9 mouse cellular contexts compared by ENCODE assay signal in the genomic region with DNA sequence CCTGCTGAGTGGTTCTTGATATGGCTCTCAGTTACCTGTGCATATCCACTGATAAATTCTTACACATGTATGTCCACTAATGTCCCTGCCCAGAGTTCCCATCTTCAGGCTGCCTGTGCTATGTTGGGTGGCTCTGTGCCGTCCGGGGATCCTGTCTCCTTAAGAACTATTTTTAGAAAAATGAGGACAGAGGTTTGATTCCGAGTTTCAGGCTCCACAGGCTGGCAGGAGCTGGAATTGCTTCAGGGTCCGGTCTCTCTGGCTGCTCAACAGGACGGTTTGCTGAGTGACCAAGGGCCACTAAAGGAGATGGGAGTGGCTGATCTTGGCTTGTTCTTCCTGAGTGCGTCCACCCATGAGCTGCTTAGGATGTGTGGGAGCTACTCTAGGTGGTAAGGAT. TPM values are rescaled to one million over a fixed set of nuclear protein-coding genes. Genes with fewer than 3 reads are reported as not detected.
DNase-seq lines count a peak whose midpoint lies in the region; ATAC-seq and TF ChIP-seq lines count a peak whose summit lies in the region.
"Had no signal": no experiment of that assay in that cellular context is flagged by ENCODE, and none has a peak within 500 bp of the region (broad histone marks: within the 10 kb centered on the region; RNA-seq: fewer than 3 reads in every experiment).

No protein-coding gene starts in this region.

- no peaks in the 10 kb centered on the region for H3K36me3 ChIP-seq in hindbrain, postnatal 0 days (ENCODE audit: insufficient read depth, low read length)
- H3K36me3 ChIP-seq in hindbrain, embryonic 12.5 days: no peaks in the 10 kb centered on the region
- no peaks in the 10 kb centered on the region for H3K36me3 ChIP-seq in lung, embryonic 14.5 days (ENCODE audit: insufficient read depth)
- no peaks in the 10 kb centered on the region for H3K36me3 ChIP-seq in neural tube, embryonic 15.5 days
- H3K36me3 ChIP-seq: embryonic facial prominence, embryonic 10.5 days had no signal

- no peaks in the 10 kb centered on the region for H3K27me3 ChIP-seq in hindbrain, postnatal 0 days (ENCODE audit: insufficient read depth, low read length)
- H3K27me3 ChIP-seq in hindbrain, embryonic 12.5 days: no peaks in the 10 kb centered on the region
- H3K27me3 ChIP-seq in lung, embryonic 14.5 days (ENCODE audit: insufficient read depth, low read length): no peaks in the 10 kb centered on the region
- no peaks in the 10 kb centered on the region for H3K27me3 ChIP-seq in neural tube, embryonic 15.5 days (replicated peaks)

- H3K4me1 ChIP-seq in hindbrain, postnatal 0 days (ENCODE audit: insufficient read depth, low read length): 0 out of 2 replicates have a peak, but pooled peaks cover 4% of the 10 kb centered on the region
- peaks cover 6% of the 10 kb centered on the region for H3K4me1 ChIP-seq in hindbrain, embryonic 12.5 days
- no peaks in the 10 kb centered on the region for H3K4me1 ChIP-seq in lung, embryonic 14.5 days (ENCODE audit: insufficient read depth)
- H3K4me1 ChIP-seq in neural tube, embryonic 15.5 days: peaks cover 7% of the 10 kb centered on the region

- WGBS in hindbrain, postnatal 0 days: 53% methylated on average over 6 of the region's 6 CpGs
- WGBS in hindbrain, embryonic 12.5 days: 58% methylated on average over 6 of the region's 6 CpGs
- 24% methylated on average over 6 of the region's 6 CpGs for WGBS in lung, embryonic 14.5 days
- WGBS in neural tube, embryonic 15.5 days: 77% methylated on average over 6 of the region's 6 CpGs

- no peak overlapping the region for H3K27ac ChIP-seq in hindbrain, postnatal 0 days
- no peak overlapping the region for H3K27ac ChIP-seq in hindbrain, embryonic 12.5 days
- no peak overlapping the region for H3K27ac ChIP-seq in lung, embryonic 14.5 days (ENCODE audit: low read depth)
- no peak overlapping the region for H3K27ac ChIP-seq in neural tube, embryonic 15.5 days (replicated peaks)
- H3K27ac ChIP-seq: embryonic facial prominence, embryonic 10.5 days had no signal

- DNase-seq in hindbrain, postnatal 0 days (ENCODE audit: low spot score): peak; percentile 37
- DNase-seq in adrenal gland, adult 8-10 months: peak; percentile 18
- peak; percentile 19 to 35 for DNase-seq in heart, adult 9 months (ENCODE audit: low spot score in 2 of 2)
- DNase-seq in lung, embryonic 14.5 days: peak; percentile 32
- no peak for DNase-seq in layer of hippocampus, adult 9-10 months (ENCODE audit: low spot score)

- H3K4me2 ChIP-seq in hindbrain, postnatal 0 days (ENCODE audit: low read depth, low read length): no peak overlapping the region
- no peak overlapping the region for H3K4me2 ChIP-seq in hindbrain, embryonic 12.5 days (replicated peaks)
- no peak overlapping the region for H3K4me2 ChIP-seq in lung, embryonic 14.5 days
- no peak overlapping the region for H3K4me2 ChIP-seq in neural tube, embryonic 15.5 days

- H3K9ac ChIP-seq in hindbrain, postnatal 0 days (replicated peaks; ENCODE audit: low read length): no peak overlapping the region
- H3K9ac ChIP-seq in hindbrain, embryonic 12.5 days: no peak overlapping the region
- no peak overlapping the region for H3K9ac ChIP-seq in lung, embryonic 14.5 days
- H3K9ac ChIP-seq in neural tube, embryonic 15.5 days (replicated peaks): no peak overlapping the region

- H3K9me3 ChIP-seq in hindbrain, postnatal 0 days (ENCODE audit: low read length): no peaks in the 10 kb centered on the region
- no peaks in the 10 kb centered on the region for H3K9me3 ChIP-seq in hindbrain, embryonic 12.5 days (replicated peaks)
- no peaks in the 10 kb centered on the region for H3K9me3 ChIP-seq in lung, embryonic 14.5 days (ENCODE audit: low read depth, low read length)
- no peaks in the 10 kb centered on the region for H3K9me3 ChIP-seq in neural tube, embryonic 15.5 days (replicated peaks)
- H3K9me3 ChIP-seq: embryonic facial prominence, embryonic 10.5 days had no signal

- TF ChIP-seq CTCF in hindbrain, postnatal 0 days (IDR thresholded peaks at IDR 0.05; ENCODE audit: low read depth): peak; percentile 37
- peak; percentile 28 for TF ChIP-seq CTCF in lung, embryonic 14.5 days (IDR thresholded peaks at IDR 0.05; ENCODE audit: low read depth)

- ATAC-seq in hindbrain, postnatal 0 days: no peak
- no peak for ATAC-seq in hindbrain, embryonic 12.5 days (ENCODE audit: low FRiP score)
- ATAC-seq in lung, embryonic 14.5 days (ENCODE audit: insufficient read depth): no peak
- ATAC-seq in neural tube, embryonic 15.5 days (ENCODE audit: low FRiP score): no peak
- no peak for ATAC-seq in CD4-positive, CD25-positive, alpha-beta regulatory T cell, adult 4 months

- no peak overlapping the region for H3K4me3 ChIP-seq in hindbrain, postnatal 0 days (ENCODE audit: low read length)
- no peak overlapping the region for H3K4me3 ChIP-seq in hindbrain, embryonic 12.5 days
- no peak overlapping the region for H3K4me3 ChIP-seq in lung, embryonic 14.5 days (ENCODE audit: low read depth, low read length)
- no peak overlapping the region for H3K4me3 ChIP-seq in neural tube, embryonic 15.5 days (replicated peaks)
- H3K4me3 ChIP-seq: embryonic facial prominence, embryonic 10.5 days had no signal

RNA-seq across cellular contexts. Expression of a gene that starts 19.8 kb away (rescaled TPM):
- not detected in 2 replicates for total RNA-seq in hindbrain, postnatal 0 days (2014; rRNA removed)
- 0.06 and 0.08 TPM in 2 replicates for polyA plus RNA-seq in hindbrain, postnatal 0 days (2015; fragmentation: Nextera tagmentation; extraction: Ambion mirVana)
- 0.10 TPM in 1 of 2 replicates, not detected in the other for polyA plus RNA-seq in hindbrain, embryonic 12.5 days (2016; fragmentation: Nextera tagmentation; extraction: Ambion mirVana)
- total RNA-seq in adrenal gland, adult 8-10 months (2022): 10 to 100 TPM in 1 of 4 experiments, 1 to 10 TPM in 2, under 1 TPM in 1; 0.89 to 12.1 (median 1.5) TPM
- 0.09 and 0.12 TPM in 2 replicates for polyA plus RNA-seq in lung, embryonic 14.5 days (2014; fragmentation: Nextera tagmentation; extraction: Ambion mirVana)
- 0.08 and 0.49 TPM in 2 replicates for polyA plus RNA-seq in neural tube, embryonic 15.5 days (2015; fragmentation: Nextera tagmentation; extraction: Ambion mirVana)
- polyA plus RNA-seq in CD4-positive, CD25-positive, alpha-beta regulatory T cell, adult 4 months (2017; shearing (Covaris generic)): 10 to 100 TPM; 14.8 to 22.6 TPM

Comparison
In these comparisons a context has a peak if more than half of its experiments do, and no peak if none do; other contexts are left out.
1. RNA of a gene that starts 19.8 kb away (polyA plus RNA-seq): 14.8 to 22.6 TPM in CD4-positive, CD25-positive, alpha-beta regulatory T cell, adult 4 months; 0.10 TPM in hindbrain, embryonic 12.5 days, 0.09 to 0.12 TPM in lung, embryonic 14.5 days, 0.08 to 0.49 TPM in neural tube, embryonic 15.5 days and 0.06 to 0.08 TPM in hindbrain, postnatal 0 days; every median in the first group is over 10 times any median in the second.